Mouse (Mus musculus) myocyte (in vitro differentiated cells): ENCODE measurements around the gene Mcpt8. TPM values are rescaled to one million over a fixed set of nuclear protein-coding genes. Genes with fewer than 3 reads are reported as not detected.
"Not testable (repeated sequence)": the region's sequence is repeated elsewhere in the genome, so short reads cannot be mapped to it uniquely, and the experiment has no call there.

ENCODE experiments used
- H3K27me3 ChIP-seq: one replicate; pipeline ENCODE4 v1.6.1; 2011; ENCODE audit not compliant: control insufficient read depth, insufficient read depth, insufficient read length
- H3K36me3 ChIP-seq: one replicate; pipeline ENCODE4 v1.6.1; 2011; ENCODE audit not compliant: control insufficient read depth, insufficient read depth
- H3K4me2 ChIP-seq: one replicate; pipeline ENCODE4 v1.6.1; 2011; ENCODE audit warnings: low read depth, control low read depth
- H3K4me3 ChIP-seq: one replicate; pipeline ENCODE4 v1.5.1; 2011; ENCODE audit warnings: mild to moderate bottlenecking, control low read depth, moderate library complexity
- H3K79me2 ChIP-seq: one replicate; pipeline ENCODE4 v1.6.1; 2011; ENCODE audit not compliant: control insufficient read depth, insufficient read depth
- H3ac ChIP-seq: one replicate; pipeline ENCODE4 v1.6.1; 2011; ENCODE audit not compliant: control insufficient read depth, insufficient read length
- CEBPB ChIP-seq: IDR thresholded peaks from 2 replicates; pipeline ENCODE4 v1.6.1; 2011; ENCODE audit warnings: mild to moderate bottlenecking, moderate library complexity; ENCODE audit not compliant: poor library complexity, insufficient read depth, severe bottlenecking
- E2F4 ChIP-seq: IDR thresholded peaks from one replicate; pipeline ENCODE4 v1.6.1; 2011; ENCODE audit warnings: mild to moderate bottlenecking, control low read depth, moderate library complexity; ENCODE audit not compliant: insufficient read depth
- MAX ChIP-seq: IDR thresholded peaks from one replicate; pipeline ENCODE4 v1.6.1; 2011; ENCODE audit warnings: low read depth, mild to moderate bottlenecking, control low read depth
- MYOD1 ChIP-seq, 3 experiments: IDR thresholded peaks; one replicate each; pipeline ENCODE4 v1.6.1; 2011; ENCODE audit warnings: control low read depth in 2 of 3, low read depth in 2 of 3, mild to moderate bottlenecking in 2 of 3, moderate library complexity in 1 of 3; ENCODE audit not compliant: insufficient read length in 2 of 3, control insufficient read depth in 1 of 3
- MYOG ChIP-seq, 3 experiments: IDR thresholded peaks; one replicate each; pipeline ENCODE4 v1.6.1; 2011; ENCODE audit warnings: control low read depth in 2 of 3, low read depth in 2 of 3, mild to moderate bottlenecking in 2 of 3; ENCODE audit not compliant: insufficient read length in 2 of 3, control insufficient read depth in 1 of 3, insufficient read depth in 1 of 3
- POLR2A ChIP-seq: IDR thresholded peaks from one replicate; pipeline ENCODE4 v1.6.1; 2011; ENCODE audit warnings: low read depth, mild to moderate bottlenecking, control low read depth, moderate library complexity; ENCODE audit not compliant: insufficient read length
- POLR2AphosphoS2 ChIP-seq: IDR thresholded peaks from one replicate; pipeline ENCODE4 v1.6.1; 2011; ENCODE audit warnings: low read depth, control low read depth; ENCODE audit not compliant: insufficient read length
- REST ChIP-seq: IDR thresholded peaks from one replicate; pipeline ENCODE4 v1.6.1; 2011; ENCODE audit warnings: mild to moderate bottlenecking, control low read depth, moderate library complexity; ENCODE audit not compliant: insufficient read depth, insufficient read length
- SRF ChIP-seq: IDR thresholded peaks from one replicate; pipeline ENCODE4 v1.6.1; 2011; ENCODE audit warnings: low read depth; ENCODE audit not compliant: control insufficient read depth, insufficient read length
- TCF12 ChIP-seq: IDR thresholded peaks from one replicate; pipeline ENCODE4 v1.6.1; 2011; ENCODE audit warnings: mild to moderate bottlenecking, control low read depth; ENCODE audit not compliant: poor library complexity, insufficient read depth, severe bottlenecking
- TCF3 ChIP-seq: IDR thresholded peaks from one replicate; pipeline ENCODE4 v1.6.1; 2011; ENCODE audit warnings: low read depth, control low read depth; ENCODE audit not compliant: insufficient read length
- USF1 ChIP-seq: IDR thresholded peaks from one replicate; pipeline ENCODE4 v1.6.1; 2011; ENCODE audit warnings: low read depth, mild to moderate bottlenecking, control low read depth, moderate library complexity
- polyA plus RNA-seq: library from polyadenylated mRNA; unstranded; fragments of >200 nt; fragmentation: generic; extraction: Trizol; gene quantifications from one replicate; pipeline ENCODE4 v1.2.1, GENCODE M21; 2012; ENCODE audit warnings: missing spikeins

Mcpt8 gene
- polyA plus RNA-seq: 10.7 TPM

DNA sequence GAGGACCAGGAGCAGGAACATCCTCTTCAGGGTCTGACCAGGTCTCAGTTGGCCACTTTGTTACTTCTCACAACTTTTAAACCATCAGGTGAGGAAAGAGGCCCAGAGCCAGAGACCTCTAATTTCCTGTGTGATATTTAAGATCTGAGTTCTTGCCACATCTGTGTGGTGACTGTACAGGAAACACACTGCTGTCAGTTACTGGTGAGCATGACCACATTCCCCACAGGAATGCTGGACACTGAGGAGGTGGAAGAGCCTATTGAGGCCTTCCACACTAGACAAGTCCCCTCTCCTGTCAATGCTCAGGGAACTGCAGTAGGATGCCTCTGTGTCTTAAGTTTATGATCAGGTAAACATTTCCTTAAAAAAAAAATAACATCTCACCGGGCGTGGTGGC is at the start of gene Mcpt8:
TSS of gene Mcpt8 (minus strand) at position 107 of the 400 bp plus-strand sequence.
- 0 out of 2 replicates have a peak, but pooled peaks have one; percentile 45 for TF ChIP-seq CEBPB
- TF ChIP-seq MYOG (IDR thresholded peaks at IDR 0.05; ENCODE audit: control insufficient read depth in 1 of 3, insufficient read depth in 1 of 3, insufficient read length in 2 of 3, low read depth in 2 of 3): no peak
- Histone ChIP-seq H3K4me3 (no peak within 1 kb of the TSS), H3ac (no peak within 1 kb of the TSS), H3K27me3 (no peaks in the 10 kb centered on the region), H3K36me3 (no peaks in the 10 kb centered on the region), H3K79me2 (no peaks in the 10 kb centered on the region), H3K4me2 (no peak within 1 kb of the TSS)

DNA sequence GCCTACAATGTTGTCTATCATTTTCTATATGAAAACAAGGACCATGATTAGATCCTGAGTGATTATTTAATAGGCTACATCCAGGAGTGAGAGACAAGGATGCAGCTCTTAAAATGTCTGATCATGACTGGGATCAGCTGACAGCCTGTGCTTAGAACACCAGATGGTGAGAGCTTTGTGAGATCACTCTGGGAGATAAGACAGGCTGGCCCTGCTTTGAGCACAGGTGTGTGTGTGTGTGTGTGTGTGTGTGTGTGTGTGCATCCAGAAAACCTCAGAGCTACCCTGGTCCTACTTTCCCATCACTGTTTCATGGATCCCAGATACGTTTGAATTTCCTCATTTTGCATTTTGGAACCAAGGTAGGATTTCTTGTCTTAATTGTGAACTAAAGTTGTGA is 48.6 kb upstream of the Mcpt8 start:
- not testable (repeated sequence) for H3ac ChIP-seq, H3K36me3 ChIP-seq, H3K4me2 ChIP-seq, H3K4me3 ChIP-seq, H3K79me2 ChIP-seq, H3K27me3 ChIP-seq

DNA sequence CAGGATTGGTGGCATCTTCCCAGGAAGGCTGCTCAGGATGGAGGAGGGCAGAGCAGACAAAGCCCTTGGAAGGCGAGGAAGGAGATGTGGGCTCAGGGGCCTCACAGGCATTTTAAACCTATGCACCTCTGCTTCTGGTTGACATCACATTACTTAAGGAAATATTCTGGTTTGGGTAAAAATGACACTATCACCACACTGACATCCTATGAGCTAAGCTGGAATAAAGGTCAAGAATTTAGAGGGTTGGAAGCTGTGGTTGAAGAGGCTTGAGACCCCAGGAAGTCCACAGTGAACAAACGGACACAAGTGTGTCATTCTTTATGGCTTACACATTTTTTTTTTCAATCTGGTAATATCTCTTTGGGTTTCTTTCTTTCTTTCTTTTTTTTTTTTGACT is 47.4 kb upstream of the Mcpt8 start, which contains the start of gene Gzmd:
TSS of gene Gzmd (minus strand) at position 101 of the 400 bp plus-strand sequence.
- not testable (repeated sequence) for H3ac ChIP-seq, H3K27me3 ChIP-seq, H3K79me2 ChIP-seq, H3K4me2 ChIP-seq, H3K36me3 ChIP-seq, H3K4me3 ChIP-seq

DNA sequence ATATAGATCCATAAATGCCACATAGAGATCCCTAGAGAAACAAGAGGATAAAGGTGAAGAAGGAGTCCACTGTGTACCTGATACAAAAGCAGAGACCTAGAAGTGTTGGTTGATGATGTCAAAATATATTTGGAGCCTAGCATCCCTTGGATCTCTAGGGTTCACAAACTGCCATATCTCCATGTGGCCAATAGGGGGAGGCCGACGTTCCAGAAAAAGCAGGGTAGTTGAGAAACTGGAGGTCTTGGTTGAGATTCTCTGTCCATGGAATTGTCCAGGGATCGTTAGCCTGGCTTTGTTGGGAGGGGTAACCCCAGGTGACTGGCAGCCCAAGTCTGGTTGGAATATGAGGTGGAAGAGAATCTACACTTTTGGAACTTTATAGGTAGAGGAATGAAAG is 43.3 kb upstream of the Mcpt8 start:
- H3K79me2 ChIP-seq: no peaks in the 10 kb centered on the region
- TF ChIP-seq MYOD1 (IDR thresholded peaks at IDR 0.05; ENCODE audit: control insufficient read depth in 1 of 3, insufficient read length in 2 of 3, low read depth in 2 of 3): no peak
- no peak for TF ChIP-seq MAX
- no peak for TF ChIP-seq USF1
- TF ChIP-seq E2F4: no peak
- no peak for TF ChIP-seq TCF12
- TF ChIP-seq TCF3: no peak
- TF ChIP-seq CEBPB: no peak
- no peak for TF ChIP-seq SRF
- TF ChIP-seq POLR2A: no peak
- no peak for TF ChIP-seq POLR2AphosphoS2
- no peak for TF ChIP-seq REST
- no peak for TF ChIP-seq MYOG (IDR thresholded peaks at IDR 0.05; ENCODE audit: control insufficient read depth in 1 of 3, insufficient read depth in 1 of 3, insufficient read length in 2 of 3, low read depth in 2 of 3)
- H3K36me3 ChIP-seq: no peaks in the 10 kb centered on the region
- no peak overlapping the region for H3K4me3 ChIP-seq
- no peak overlapping the region for H3K4me2 ChIP-seq
- no peak overlapping the region for H3ac ChIP-seq
- no peaks in the 10 kb centered on the region for H3K27me3 ChIP-seq

GRCm38 (mm10) chr14:56123516-56123915 is 38.4 kb upstream of the Mcpt8 start:
- Histone ChIP-seq H3K36me3 (no peaks in the 10 kb centered on the region), H3ac (no peak overlapping the region), H3K79me2 (no peaks in the 10 kb centered on the region), H3K4me2 (no peak overlapping the region), H3K27me3 (no peaks in the 10 kb centered on the region), H3K4me3 (no peak overlapping the region)
- TF ChIP-seq E2F4 (no peak), POLR2AphosphoS2 (no peak), SRF (no peak), CEBPB (no peak), MAX (no peak), USF1 (no peak), MYOD1 (IDR thresholded peaks at IDR 0.05; ENCODE audit: control insufficient read depth in 1 of 3, insufficient read length in 2 of 3, low read depth in 2 of 3) (no peak), MYOG (IDR thresholded peaks at IDR 0.05; ENCODE audit: control insufficient read depth in 1 of 3, insufficient read depth in 1 of 3, insufficient read length in 2 of 3, low read depth in 2 of 3) (no peak), POLR2A (no peak), REST (no peak), TCF12 (no peak), TCF3 (no peak)

GRCm38 (mm10) chr14:56120525-56120924 is 35.5 kb upstream of the Mcpt8 start, which contains the start of gene Gzme:
TSS of gene Gzme (minus strand) at chr14:56120625.
- H3K79me2 ChIP-seq: no peaks in the 10 kb centered on the region

DNA sequence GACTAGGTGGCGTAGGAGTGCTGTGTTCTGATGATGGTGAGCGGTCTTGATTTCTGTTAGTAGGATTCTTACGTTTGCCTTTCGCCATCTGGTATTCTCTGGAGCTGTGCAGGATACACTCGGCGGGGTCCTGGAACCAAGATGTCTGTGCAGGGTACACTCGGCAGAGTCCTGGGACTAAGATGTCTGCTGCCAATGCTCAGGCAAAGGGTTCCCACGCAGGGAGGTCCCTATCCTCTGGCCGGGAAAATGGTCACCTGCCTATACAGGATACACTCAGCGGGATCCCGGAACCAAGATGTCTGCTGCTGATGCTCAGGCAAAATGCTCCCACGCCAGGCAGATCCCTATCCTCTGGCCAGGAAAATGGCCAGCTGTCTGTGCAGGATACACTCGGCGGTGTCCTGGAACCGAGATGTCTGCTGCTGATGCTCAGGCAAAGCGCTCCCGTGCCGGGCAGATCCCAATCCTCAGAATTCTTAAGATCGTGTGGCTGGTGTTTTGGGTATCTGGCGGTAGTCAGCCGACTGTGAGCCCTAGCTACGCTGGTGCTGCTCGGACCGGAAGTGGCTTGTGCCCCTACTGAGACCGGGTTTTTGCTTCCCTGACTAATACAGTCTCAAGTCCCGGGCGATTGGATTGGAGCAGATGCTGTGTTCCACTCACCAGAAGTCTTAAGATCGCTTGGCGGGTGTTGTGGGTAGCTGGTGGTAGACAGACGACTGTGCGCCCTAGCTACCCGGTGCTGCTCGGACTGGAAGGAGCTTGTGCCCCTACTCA is 30.6 kb upstream of the Mcpt8 start:
- H3K36me3 ChIP-seq, H3K4me2 ChIP-seq, H3ac ChIP-seq, H3K4me3 ChIP-seq, H3K79me2 ChIP-seq, H3K27me3 ChIP-seq: not testable (repeated sequence)

More at GRCm38 (mm10) chr14:56120525-56120924, 35.5 kb upstream of the Mcpt8 start, which contains the start of gene Gzme:
- Histone ChIP-seq H3K36me3 (no peaks in the 10 kb centered on the region), H3K27me3 (no peaks in the 10 kb centered on the region), H3K4me3 (no peak within 1 kb of the TSS), H3ac (no peak within 1 kb of the TSS), H3K4me2 (no peak within 1 kb of the TSS)
- TF ChIP-seq MYOD1 (IDR thresholded peaks at IDR 0.05; ENCODE audit: control insufficient read depth in 1 of 3, insufficient read length in 2 of 3, low read depth in 2 of 3): no peak
- TF ChIP-seq MYOG (IDR thresholded peaks at IDR 0.05; ENCODE audit: control insufficient read depth in 1 of 3, insufficient read depth in 1 of 3, insufficient read length in 2 of 3, low read depth in 2 of 3): no peak
- no peak for TF ChIP-seq POLR2A
- no peak for TF ChIP-seq TCF12
- no peak for TF ChIP-seq MAX
- no peak for TF ChIP-seq SRF
- TF ChIP-seq USF1: no peak
- no peak for TF ChIP-seq E2F4
- TF ChIP-seq POLR2AphosphoS2: no peak
- no peak for TF ChIP-seq CEBPB
